Mouse (Mus musculus): ENCODE results near the gene Ssbp3. TPM values are rescaled to one million over a fixed set of nuclear protein-coding genes. Genes with fewer than 3 reads are reported as not detected.

Ssbp3 gene
- polyA plus RNA-seq, 1 experiment from 2014 or later, result 190 TPM

DNA sequence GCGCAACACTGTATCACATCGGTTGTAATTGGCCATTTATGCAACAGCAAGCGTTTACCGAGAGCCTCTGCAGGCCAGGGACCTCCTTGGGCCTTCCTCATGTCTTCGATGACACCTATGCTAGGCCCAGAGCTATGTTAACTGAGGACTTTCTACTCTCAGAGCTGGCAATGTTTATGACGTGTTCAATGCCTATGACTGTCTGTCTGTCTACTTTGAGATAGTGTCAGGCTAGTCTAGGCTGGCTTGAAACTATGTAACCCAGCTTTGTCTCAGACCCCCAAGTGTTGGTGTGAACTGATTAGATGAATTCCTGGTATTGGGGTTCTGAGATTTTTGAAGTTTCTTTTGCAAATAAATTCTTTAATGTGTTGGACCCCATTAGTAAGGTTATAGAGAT lies 84.6 kb downstream of the Ssbp3 start:
- Histone ChIP-seq H3K4me2 (no peak overlapping the region), H3K27ac (no peak overlapping the region), H3K9ac (no peak overlapping the region), H3K4me3 (no peak overlapping the region), H3K27me3 (no peaks in the 10 kb centered on the region), H3K36me3 (0 out of 2 replicates have a peak, but pooled peaks cover 4% of the 10 kb centered on the region), H3K4me1 (peaks cover 79% of the 10 kb centered on the region), H3K9me3 (no peaks in the 10 kb centered on the region)
- ATAC-seq (ENCODE audit: insufficient number of reproducible peaks, insufficient read depth, low FRiP score, low TSS enrichment, low read depth), result no peak
- 80% methylated on average over 6 of the region's 6 CpGs for WGBS

GRCm38 (mm10) chr4:106995513-106995912 lies 85.0 kb downstream of the Ssbp3 start:
- H3K36me3 ChIP-seq, result 0 out of 2 replicates have a peak, but pooled peaks cover 4% of the 10 kb centered on the region
- H3K27ac ChIP-seq, result peak overlapping the region; percentile 73; the same call in 1 of the 2 replicates
- no peak overlapping the region for H3K4me2 ChIP-seq
- no peaks in the 10 kb centered on the region for H3K27me3 ChIP-seq
- H3K9ac ChIP-seq, result 0 out of 2 replicates have a peak overlapping the region, but pooled peaks have one; percentile 21
- H3K4me1 ChIP-seq, result peaks cover 84% of the 10 kb centered on the region
- WGBS, result 85% methylated on average over 5 of the region's 5 CpGs
- no peak overlapping the region for H3K4me3 ChIP-seq
- no peaks in the 10 kb centered on the region for H3K9me3 ChIP-seq
- no peak for ATAC-seq (ENCODE audit: insufficient number of reproducible peaks, insufficient read depth, low FRiP score, low TSS enrichment, low read depth)

DNA sequence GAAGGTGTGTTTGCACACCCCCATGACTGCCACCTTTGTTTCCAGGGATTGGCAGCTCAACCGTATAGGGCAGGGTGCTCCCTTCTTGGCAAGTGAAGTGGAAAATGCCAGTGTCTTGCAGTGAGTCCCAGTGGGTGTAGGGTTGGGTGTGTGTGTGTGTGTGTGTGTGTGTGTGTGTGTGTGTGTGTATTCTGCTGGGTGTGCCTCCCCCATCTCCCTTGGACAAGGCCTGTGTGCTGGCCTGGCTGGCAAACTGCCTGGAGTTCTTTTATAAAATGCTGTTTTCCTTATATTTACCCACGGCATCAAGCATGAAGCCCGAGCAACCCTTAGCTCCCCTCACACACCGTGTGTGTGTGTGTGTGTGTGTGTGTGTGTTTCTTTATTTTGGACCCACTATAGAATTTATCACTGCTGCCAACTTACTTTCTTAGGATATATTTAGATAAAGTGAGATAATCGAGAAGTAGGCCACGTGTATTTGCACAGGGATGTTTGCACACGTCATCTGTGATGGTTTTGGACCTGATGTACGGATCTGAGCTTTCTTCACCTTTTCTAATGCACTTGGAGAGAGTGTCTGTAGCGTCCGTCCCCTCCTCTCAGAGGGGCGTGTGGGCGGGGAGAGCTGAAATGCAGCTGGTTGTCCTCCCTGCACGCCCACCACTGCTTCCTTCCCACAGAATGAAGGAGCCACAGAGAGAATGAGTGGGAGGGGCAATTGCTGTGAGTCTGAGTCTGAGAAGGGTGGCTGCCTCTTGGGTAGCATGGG lies 86.0 kb downstream of the Ssbp3 start:
- no peaks in the 10 kb centered on the region for H3K9me3 ChIP-seq
- no peak overlapping the region for H3K4me2 ChIP-seq
- no peak overlapping the region for H3K4me3 ChIP-seq
- H3K4me1 ChIP-seq, result peaks cover 85% of the 10 kb centered on the region
- H3K9ac ChIP-seq, result no peak overlapping the region
- H3K27ac ChIP-seq, result peak overlapping the region; percentile 66
- H3K27me3 ChIP-seq, result no peaks in the 10 kb centered on the region
- ATAC-seq (ENCODE audit: insufficient number of reproducible peaks, insufficient read depth, low FRiP score, low TSS enrichment, low read depth), result peak; percentile 50; the same call in 1 of the 2 replicates
- WGBS, result 44% methylated on average over 13 of the region's 13 CpGs
- H3K36me3 ChIP-seq, result 0 out of 2 replicates have a peak, but pooled peaks cover 4% of the 10 kb centered on the region

GRCm38 (mm10) chr4:107001259-107001810 lies 90.8 kb downstream of the Ssbp3 start:
- 59% methylated on average over 5 of the region's 5 CpGs for WGBS
- Histone ChIP-seq H3K27ac (0 out of 2 replicates have a peak overlapping the region, but pooled peaks have one; percentile 16), H3K36me3 (peaks cover 4% of the 10 kb centered on the region; the same call in 1 of the 2 replicates), H3K9ac (0 out of 2 replicates have a peak overlapping the region, but pooled peaks have one; percentile 32), H3K27me3 (no peaks in the 10 kb centered on the region), H3K4me3 (no peak overlapping the region), H3K9me3 (no peaks in the 10 kb centered on the region), H3K4me1 (peaks cover 77% of the 10 kb centered on the region), H3K4me2 (no peak overlapping the region)
- ATAC-seq (ENCODE audit: insufficient number of reproducible peaks, insufficient read depth, low FRiP score, low TSS enrichment, low read depth), result no peak

GRCm38 (mm10) chr4:107001916-107002488 lies 91.5 kb downstream of the Ssbp3 start:
- Histone ChIP-seq H3K9ac (peak overlapping the region; percentile 32; the same call in 1 of the 2 replicates), H3K4me1 (peaks cover 70% of the 10 kb centered on the region), H3K27me3 (no peaks in the 10 kb centered on the region), H3K9me3 (no peaks in the 10 kb centered on the region), H3K4me2 (no peak overlapping the region), H3K4me3 (no peak overlapping the region), H3K36me3 (peaks cover 6% of the 10 kb centered on the region; the same call in 1 of the 2 replicates), H3K27ac (0 out of 2 replicates have a peak overlapping the region, but pooled peaks have one; percentile 16)
- no peak for ATAC-seq (ENCODE audit: insufficient number of reproducible peaks, insufficient read depth, low FRiP score, low TSS enrichment, low read depth)
- 59% methylated on average over 14 of the region's 14 CpGs for WGBS

DNA sequence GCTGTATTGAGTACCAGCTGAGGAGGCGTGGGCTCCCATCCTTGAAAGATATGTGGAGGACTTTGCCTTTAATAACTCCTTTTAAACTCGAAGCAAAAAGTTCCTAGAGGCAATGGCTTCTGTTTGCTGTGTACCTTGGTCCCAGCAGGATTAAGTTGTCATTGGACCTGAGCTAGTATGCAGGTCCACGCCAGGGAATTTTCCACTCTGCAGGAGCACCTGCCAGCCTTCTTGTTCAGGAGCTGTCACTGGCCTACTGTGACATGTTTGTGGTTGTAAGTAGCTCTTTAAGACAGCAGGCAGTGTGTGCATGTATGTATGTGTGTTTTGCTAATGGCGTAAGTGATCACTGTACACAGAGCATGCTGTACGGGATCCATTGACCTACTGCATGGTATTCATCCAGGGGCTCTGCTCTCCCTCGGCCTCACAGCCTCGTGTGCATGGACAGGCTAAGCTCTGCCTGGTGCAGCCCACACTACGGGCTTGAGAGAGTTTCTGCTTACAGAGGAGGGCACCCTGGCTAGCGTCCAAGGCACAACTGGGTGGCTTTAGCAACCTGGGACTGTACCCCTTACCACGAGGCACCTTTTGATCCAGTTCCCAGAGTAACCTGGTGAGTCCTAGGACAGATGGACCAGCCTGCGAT lies 92.1 kb downstream of the Ssbp3 start:
- ATAC-seq (ENCODE audit: insufficient number of reproducible peaks, insufficient read depth, low FRiP score, low TSS enrichment, low read depth), result no peak
- Histone ChIP-seq H3K9ac (no peak overlapping the region), H3K9me3 (no peaks in the 10 kb centered on the region), H3K4me1 (peaks cover 64% of the 10 kb centered on the region), H3K27me3 (no peaks in the 10 kb centered on the region), H3K4me3 (no peak overlapping the region), H3K36me3 (peaks cover 7% of the 10 kb centered on the region; the same call in 1 of the 2 replicates), H3K27ac (0 out of 2 replicates have a peak overlapping the region, but pooled peaks have one; percentile 4), H3K4me2 (no peak overlapping the region)
- 69% methylated on average over 11 of the region's 11 CpGs for WGBS

- WGBS, result 73% methylated on average over 2 of the region's 2 CpGs
- Histone ChIP-seq H3K27me3 (no peaks in the 10 kb centered on the region), H3K27ac (no peak overlapping the region), H3K9me3 (no peaks in the 10 kb centered on the region), H3K4me2 (no peak overlapping the region), H3K36me3 (peaks cover 4% of the 10 kb centered on the region; the same call in 1 of the 2 replicates), H3K4me3 (no peak overlapping the region), H3K4me1 (peaks cover 58% of the 10 kb centered on the region), H3K9ac (no peak overlapping the region)
- ATAC-seq (ENCODE audit: insufficient number of reproducible peaks, insufficient read depth, low FRiP score, low TSS enrichment, low read depth), result no peak
These were observed 92.7 kb downstream of the Ssbp3 start for GRCm38 (mm10) chr4:107003199-107003598.

DNA sequence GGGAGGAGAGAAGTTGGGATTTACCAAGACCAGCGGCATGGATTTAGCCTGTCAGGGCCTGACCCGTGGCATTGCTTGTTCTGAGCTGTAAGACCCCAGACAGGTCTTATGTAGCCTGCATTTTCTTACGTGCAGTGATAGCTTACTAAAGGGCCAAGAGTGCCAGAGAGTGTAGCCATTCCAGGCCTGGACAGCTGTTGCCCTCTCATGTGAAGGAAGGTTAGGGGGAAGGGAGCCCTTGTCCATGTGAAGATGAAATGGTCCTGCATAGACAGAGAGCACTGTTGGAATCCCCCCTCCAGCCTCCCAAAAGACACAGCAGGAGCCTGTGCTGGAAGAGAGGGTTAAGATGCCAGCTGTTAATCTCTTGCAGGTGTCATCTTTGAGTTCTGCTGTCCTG lies 93.3 kb downstream of the Ssbp3 start:
- no peak for ATAC-seq (ENCODE audit: insufficient number of reproducible peaks, insufficient read depth, low FRiP score, low TSS enrichment, low read depth)
- no peaks in the 10 kb centered on the region for H3K27me3 ChIP-seq
- peaks cover 58% of the 10 kb centered on the region for H3K4me1 ChIP-seq
- peaks cover 6% of the 10 kb centered on the region; the same call in 1 of the 2 replicates for H3K36me3 ChIP-seq
- H3K4me2 ChIP-seq, result no peak overlapping the region
- no peaks in the 10 kb centered on the region for H3K9me3 ChIP-seq
- H3K9ac ChIP-seq, result 0 out of 2 replicates have a peak overlapping the region, but pooled peaks have one; percentile 11
- H3K27ac ChIP-seq, result no peak overlapping the region
- WGBS, result 81% methylated on average over 3 of the region's 3 CpGs
- no peak overlapping the region for H3K4me3 ChIP-seq

DNA sequence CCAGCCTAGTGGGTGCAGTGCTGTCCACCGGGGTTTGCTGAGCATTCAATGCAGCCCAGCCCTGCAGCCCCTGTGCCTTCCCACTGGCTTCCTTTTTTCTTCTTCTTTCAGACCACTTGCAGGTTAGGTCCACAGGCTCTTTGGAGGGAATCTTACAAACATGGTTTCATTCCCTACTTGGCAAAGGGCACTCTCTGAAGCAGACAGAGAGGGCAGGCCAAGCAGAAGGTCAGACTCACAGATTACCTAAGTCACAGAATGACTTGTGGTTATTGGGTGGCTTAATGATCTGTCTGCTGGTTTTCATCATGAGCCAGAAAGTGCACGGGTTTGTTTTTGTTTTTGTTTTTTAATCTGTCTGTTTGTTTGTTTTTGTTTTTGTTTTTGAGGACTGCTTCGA lies 93.8 kb downstream of the Ssbp3 start:
- no peak overlapping the region for H3K27ac ChIP-seq
- no peak for ATAC-seq (ENCODE audit: insufficient number of reproducible peaks, insufficient read depth, low FRiP score, low TSS enrichment, low read depth)
- WGBS, result 65% methylated on average over 3 of the region's 3 CpGs

DNA sequence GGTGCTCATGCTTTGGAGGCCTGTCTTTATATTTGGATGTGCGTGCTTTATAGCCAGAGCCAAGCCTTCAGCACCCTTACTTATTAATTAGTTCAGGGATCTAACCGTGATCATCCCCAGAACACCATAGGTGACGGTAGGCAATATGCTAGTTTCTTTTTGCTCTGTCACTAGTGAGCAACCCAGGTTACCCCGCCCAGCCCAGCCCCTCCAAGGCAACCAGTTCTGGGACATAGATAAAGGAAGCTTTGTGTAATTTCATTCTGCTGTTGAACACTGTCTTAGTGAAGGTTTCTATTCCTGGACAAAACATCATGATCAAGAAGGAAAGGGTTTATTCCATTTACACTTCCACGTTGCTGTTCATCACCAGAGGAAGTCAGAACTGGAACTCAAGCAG lies 94.7 kb downstream of the Ssbp3 start:
- 82% methylated on average over 5 of the region's 5 CpGs for whole genome bisulfite sequencing
- H3K4me1 ChIP-seq, result peaks cover 57% of the 10 kb centered on the region

More for the DNA sequence above, 93.8 kb downstream of the Ssbp3 start:
- Histone ChIP-seq H3K27me3 (no peaks in the 10 kb centered on the region), H3K4me2 (no peak overlapping the region), H3K4me3 (no peak overlapping the region), H3K36me3 (peaks cover 10% of the 10 kb centered on the region; the same call in 1 of the 2 replicates), H3K9ac (no peak overlapping the region), H3K9me3 (no peaks in the 10 kb centered on the region), H3K4me1 (peaks cover 64% of the 10 kb centered on the region)

DNA sequence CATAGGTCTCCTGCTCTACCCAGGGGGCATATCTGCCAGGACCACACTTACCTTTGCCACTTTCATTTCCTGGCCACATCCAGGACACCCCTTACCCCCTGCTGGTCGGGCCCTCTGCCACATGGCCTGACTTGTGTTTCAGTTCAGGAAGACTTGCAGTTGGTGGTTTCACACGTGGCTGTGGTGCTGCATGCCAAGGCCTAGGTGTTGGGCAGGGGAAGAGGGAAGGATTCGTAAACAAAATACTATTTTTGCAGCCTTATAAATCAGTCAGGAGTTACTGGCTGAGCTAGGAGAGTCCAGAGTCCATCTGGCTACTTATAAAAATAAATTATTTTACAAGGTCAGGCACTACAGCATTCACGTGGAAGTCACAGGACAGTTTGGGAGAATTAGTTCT lies 95.7 kb downstream of the Ssbp3 start:
- ATAC-seq (ENCODE audit: insufficient number of reproducible peaks, insufficient read depth, low FRiP score, low TSS enrichment, low read depth), result no peak
- WGBS, result 89% methylated on average over 4 of the region's 4 CpGs
- no peak overlapping the region for H3K4me3 ChIP-seq
- H3K27ac ChIP-seq, result no peak overlapping the region
- H3K27me3 ChIP-seq, result no peaks in the 10 kb centered on the region
- no peak overlapping the region for H3K4me2 ChIP-seq
- no peaks in the 10 kb centered on the region for H3K9me3 ChIP-seq
- H3K4me1 ChIP-seq, result peaks cover 48% of the 10 kb centered on the region
- H3K9ac ChIP-seq, result no peak overlapping the region
- peaks cover 25% of the 10 kb centered on the region for H3K36me3 ChIP-seq

More for the DNA sequence above, 94.7 kb downstream of the Ssbp3 start:
- H3K4me3 ChIP-seq, result no peak overlapping the region
- H3K9ac ChIP-seq, result no peak overlapping the region
- H3K27ac ChIP-seq, result no peak overlapping the region
- no peak overlapping the region for H3K4me2 ChIP-seq
- H3K9me3 ChIP-seq, result no peaks in the 10 kb centered on the region
- H3K27me3 ChIP-seq, result no peaks in the 10 kb centered on the region
- peaks cover 18% of the 10 kb centered on the region for H3K36me3 ChIP-seq
- no peak for ATAC-seq (ENCODE audit: insufficient number of reproducible peaks, insufficient read depth, low FRiP score, low TSS enrichment, low read depth)

Data from embryonic facial prominence, embryonic 13.5 days (tissue).